Mouse (Mus musculus) ovary, adult 2 months (tissue): ENCODE measurements around the gene Spint1. TPM values are rescaled to one million over a fixed set of nuclear protein-coding genes. Genes with fewer than 3 reads are reported as not detected.

ENCODE experiments used
- polyA plus RNA-seq: library from polyadenylated mRNA; depleted of rRNA; stranded (reverse); fragments of >200 nt; gene quantifications from 2 replicates; pipeline ENCODE4 v1.2.3, GENCODE M21; 2012; rRNA removed

The Spint1 gene
- 19.4 and 26.9 TPM in 2 replicates for polyA plus RNA-seq

DNA sequence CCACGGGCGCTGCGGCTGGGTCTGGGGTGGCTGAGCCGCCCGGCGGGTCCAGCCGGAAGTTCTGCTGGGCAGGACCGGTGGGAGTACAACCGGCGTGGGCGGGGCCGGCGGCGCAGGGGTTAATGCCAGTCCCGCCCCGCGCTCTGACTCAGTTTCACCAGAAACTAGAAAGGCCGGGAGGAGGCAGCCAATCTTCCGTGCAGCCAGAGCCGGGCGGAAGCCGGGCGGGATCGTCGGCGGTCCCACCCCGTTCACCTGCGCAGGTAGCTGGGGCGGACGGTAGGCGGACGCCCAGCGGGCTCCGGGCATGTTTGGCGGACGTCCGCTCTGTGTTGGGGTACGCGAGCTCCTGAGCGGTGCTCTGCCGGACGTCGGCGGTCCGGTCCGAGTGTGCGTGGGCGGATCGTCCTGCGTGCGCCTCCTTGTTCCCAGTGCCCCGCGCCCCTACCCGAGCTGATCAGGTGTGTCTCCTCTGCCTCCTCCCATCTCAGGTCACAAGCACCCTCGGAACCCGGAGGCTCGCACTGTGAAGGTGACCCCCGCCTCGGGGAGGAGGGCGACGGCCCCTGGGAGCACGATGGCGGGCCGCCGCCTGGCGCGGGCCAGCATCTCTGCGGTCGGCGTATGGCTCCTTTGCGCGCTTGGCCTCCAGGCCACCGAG, at the start of gene Spint1:
Gene Spint1, plus strand, starts transcription at position 153 of the 661 bp plus-strand sequence.

DNA sequence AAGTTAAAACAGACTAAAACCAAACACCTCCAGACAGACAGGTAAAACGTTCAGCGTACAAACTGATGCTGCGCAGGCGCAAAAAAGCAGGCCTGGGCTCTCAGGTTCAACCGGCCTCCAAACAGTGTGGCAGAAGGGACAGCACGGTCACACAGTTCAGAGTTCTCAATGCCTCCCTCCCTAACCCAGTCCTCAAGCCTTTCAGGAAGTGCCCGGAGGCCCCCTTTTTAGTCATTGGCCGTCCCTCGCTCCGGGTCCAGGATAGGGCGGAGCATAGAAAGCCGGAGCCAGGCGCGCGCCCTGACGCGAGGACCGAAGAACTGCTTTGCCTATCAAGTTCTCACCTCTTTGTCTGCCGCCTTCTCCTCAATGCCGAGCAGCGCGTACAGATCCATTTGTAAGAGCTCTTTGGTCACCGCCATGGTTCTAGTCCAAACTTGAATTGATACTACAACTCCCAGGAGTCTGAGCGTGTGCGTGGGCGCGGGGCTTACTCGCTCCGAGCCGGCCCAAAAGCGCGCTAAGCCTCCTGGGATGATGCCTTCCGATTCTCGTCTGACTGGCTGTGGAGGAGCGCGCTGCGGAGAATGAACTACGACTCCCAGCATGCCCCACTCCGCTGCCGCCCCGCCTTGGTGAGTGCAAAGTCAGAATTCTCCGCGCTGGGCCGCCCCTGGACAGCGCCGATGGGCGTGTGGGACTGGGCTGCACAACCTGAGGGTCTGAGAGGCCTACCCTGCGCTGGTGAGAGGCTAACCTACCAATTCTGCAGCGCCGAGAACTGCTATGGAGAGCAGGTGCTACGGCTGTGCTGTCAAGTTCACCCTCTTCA, 28.6 kb upstream of the Spint1 start, which contains the start of the genes Zfyve19 and Dnajc17:
Gene Zfyve19, plus strand, starts transcription at position 274 of the 832 bp plus-strand sequence.
Gene Dnajc17, minus strand, starts transcription at position 452 of the 832 bp plus-strand sequence.

DNA sequence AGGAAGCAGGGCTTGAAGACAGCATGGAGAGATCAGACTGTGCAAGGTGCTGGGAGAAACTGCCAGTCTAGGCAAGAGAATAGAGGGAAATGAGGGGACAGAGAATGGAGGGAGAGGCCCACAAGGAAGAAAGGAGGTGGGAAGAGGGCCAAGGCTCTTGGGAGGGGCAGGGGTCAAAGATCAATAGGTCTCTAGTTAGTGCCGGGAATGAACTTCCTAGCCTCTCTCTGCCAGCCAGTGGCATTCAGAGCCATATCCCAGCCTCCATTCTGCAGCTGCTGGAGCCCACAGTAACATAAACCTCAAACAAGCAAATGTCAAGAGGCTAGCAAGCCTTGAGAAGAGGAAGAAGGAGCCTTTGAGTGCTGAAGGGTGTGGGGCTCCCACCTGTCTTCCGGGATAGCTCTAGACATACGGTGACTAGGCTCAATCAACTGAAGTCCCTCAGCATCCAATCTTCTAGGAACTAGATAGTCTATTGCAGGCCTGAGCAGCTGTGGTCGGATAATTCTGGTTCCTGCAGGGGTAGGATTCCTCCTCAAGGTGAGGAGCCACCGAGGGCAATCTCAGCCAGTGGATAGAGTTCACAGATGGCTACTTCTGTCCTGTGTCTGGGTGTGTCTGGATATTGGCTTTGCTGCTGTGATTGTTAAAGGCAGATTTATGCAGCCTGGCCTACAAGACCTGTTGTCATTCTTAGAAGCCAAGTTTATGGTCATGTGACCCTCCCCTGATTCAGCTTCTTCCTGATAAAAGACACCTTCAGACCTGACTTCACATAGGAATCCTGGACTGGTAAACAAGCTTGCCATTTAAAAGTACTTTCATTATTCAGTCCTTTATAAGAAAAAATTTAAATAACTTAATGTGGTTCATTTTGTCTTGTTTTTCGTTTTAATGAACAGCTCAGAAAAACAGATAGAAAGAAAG, 7.1 kb upstream of the Spint1 start, which contains the start of gene Ppp1r14d:
Gene Ppp1r14d, minus strand, starts transcription at position 132 of the 930 bp plus-strand sequence.

DNA sequence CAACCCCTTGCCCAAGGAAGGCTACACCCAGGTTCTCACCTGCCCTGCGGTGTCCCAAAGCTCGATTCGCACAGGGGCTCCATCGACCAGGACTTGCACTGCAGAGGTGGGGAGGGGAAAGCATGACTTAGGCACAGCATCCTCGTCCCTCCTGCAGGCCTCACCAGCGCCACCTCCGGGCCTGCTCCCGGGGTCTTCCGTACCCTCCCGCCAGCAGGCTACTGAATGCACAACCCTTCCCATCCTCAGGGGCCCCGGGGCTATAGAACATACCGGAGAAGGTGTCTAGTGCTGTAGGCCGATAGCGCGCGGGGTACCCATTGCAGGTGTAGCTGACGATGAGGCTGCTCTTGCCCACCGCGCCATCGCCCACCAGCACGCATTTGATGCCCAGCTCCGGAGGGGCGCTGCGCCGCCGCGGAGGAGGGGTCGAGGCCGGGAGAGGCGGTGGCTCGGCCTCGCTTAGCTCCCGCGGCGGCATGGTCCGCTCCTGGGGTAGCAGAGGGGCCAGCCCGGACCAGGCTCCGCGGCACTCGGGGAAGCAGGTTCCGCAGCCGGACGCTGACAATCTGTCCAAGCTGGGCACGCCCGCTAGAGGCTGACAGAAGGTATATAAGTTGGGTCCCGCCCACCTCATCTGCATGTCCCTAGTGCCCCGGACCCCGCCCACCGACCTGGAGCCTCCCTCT, 33.6 kb downstream of the Spint1 start, which contains the start of gene Rhov:
Gene Rhov, minus strand, starts transcription at position 630 of the 689 bp plus-strand sequence.

DNA sequence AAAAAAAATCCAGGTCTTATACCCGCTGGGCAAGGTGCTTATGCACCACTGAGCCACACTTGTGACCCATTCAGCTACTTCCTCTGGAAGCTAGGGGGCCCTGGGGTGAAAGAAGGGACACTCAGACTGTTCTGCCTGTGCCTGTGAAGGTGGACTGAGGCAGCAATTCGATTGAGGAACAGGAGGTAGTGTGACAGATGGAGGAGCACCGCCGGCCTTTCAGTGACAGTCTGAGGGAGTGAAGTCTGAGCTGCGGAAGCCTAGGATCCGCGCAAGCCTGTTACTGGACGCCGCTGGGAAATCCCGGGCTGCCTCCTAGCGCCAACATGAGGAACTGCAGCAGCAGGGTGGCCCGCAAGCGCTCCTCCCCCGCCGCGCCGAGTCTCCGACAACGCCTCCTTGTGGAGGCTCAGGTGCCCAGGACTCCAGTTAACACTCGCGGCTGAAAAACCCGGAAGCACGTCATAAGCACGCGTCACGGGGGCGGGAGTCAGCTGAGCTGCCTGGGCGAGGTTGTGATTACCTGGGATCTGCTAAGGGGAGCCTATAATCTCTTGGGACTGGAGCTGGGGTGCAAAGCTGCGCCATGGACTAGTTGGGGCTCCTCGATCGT, 51.2 kb downstream of the Spint1 start, which contains the start of gene Vps18:
Gene Vps18, plus strand, starts transcription at position 471 of the 613 bp plus-strand sequence.

Other genes with a start within 250 kb of the Spint1 start
- gene Ccdc32, start 208.0 kb upstream of the Spint1 start, polyA plus RNA-seq, result 6.4 and 6.8 TPM in 2 replicates
- gene Rpusd2, start 202.6 kb upstream of the Spint1 start, polyA plus RNA-seq, result 5.1 and 6.5 TPM in 2 replicates
- gene Knl1, start 190.2 kb upstream of the Spint1 start, polyA plus RNA-seq, result 0.27 and 0.40 TPM in 2 replicates
- 7.4 and 11.0 TPM in 2 replicates for gene Rad51, start 124.6 kb upstream of the Spint1 start, polyA plus RNA-seq
- gene Rmdn3, start 80.3 kb upstream of the Spint1 start, polyA plus RNA-seq, result 18.1 and 27.7 TPM in 2 replicates
- 10.5 and 12.4 TPM in 2 replicates for gene Gchfr, start 69.6 kb upstream of the Spint1 start, polyA plus RNA-seq
- 0.13 and 0.17 TPM in 2 replicates for gene Gm14137, start 62.9 kb upstream of the Spint1 start, polyA plus RNA-seq
- gene Zfyve19, start 28.7 kb upstream of the Spint1 start, polyA plus RNA-seq, result 43.4 and 54.0 TPM in 2 replicates
- gene Dnajc17, start 28.6 kb upstream of the Spint1 start, polyA plus RNA-seq, result 3.8 and 5.2 TPM in 2 replicates
- 2.0 and 2.3 TPM in 2 replicates for gene Ppp1r14d, start 7.5 kb upstream of the Spint1 start, polyA plus RNA-seq
- gene Rhov, start 33.9 kb downstream of the Spint1 start, polyA plus RNA-seq, result 1.1 and 2.0 TPM in 2 replicates
- 33.1 and 33.4 TPM in 2 replicates for gene Vps18, start 51.4 kb downstream of the Spint1 start, polyA plus RNA-seq
- gene Dll4, start 88.4 kb downstream of the Spint1 start, polyA plus RNA-seq, result 23.7 and 24.2 TPM in 2 replicates
- 4.0 and 9.1 TPM in 2 replicates for gene Chac1, start 113.9 kb downstream of the Spint1 start, polyA plus RNA-seq
- gene Ino80, start 240.3 kb downstream of the Spint1 start, polyA plus RNA-seq, result 6.9 and 7.2 TPM in 2 replicates